In the genomic region with DNA sequence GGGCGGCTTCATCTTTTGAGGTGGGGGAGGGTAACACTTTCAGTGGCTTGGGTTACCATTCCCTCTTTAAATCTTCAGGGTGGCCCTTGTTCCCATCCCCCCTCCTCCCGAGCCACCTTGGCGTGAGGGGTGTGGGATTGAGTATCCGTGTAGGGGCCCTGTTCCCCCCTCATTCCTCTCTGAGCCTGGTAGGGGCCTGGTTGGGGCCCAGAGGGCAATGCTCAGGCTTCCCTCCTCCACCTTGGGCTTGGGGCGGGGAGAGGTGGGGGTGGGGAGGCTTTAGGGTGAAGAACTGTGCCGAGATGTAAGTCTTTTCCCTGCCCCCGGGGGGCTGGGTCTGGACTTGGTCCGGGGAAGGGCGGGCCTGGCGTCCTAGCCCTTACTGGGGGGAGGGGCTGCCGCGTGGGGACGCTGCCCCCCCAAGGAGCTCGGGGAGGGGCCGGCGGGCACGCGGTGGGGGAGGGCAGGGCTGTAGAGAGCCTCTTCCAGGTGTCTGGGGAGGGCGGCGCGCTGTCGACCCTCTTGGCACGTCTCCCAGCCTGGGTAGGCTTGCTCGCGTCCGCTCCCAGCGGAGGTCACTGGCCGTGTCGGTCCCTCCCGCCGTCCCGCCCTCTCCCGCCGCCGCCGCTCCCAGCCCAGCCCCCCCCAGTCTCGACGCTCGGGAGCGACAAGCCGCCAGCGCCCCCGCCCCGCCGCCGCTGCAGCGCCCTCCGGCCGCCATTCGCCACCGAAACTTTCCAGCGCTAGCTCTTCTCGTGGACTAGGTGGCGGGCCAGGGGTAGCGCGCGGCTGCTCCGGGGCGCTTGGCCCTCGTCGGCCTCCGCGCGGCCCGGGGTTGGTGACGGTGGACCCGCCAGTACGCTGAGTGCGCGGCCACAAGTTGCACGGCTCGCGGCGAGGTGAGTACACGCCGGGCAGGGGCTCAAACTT, we compare ENCODE assay signal across 8 mouse cellular contexts. TPM values are rescaled to one million over a fixed set of nuclear protein-coding genes. Genes with fewer than 3 reads are reported as not detected.
DNase-seq lines count a peak whose midpoint lies in the region; ATAC-seq and TF ChIP-seq lines count a peak whose summit lies in the region.

A gene (plus strand): TSS at position 643 of the 930 bp plus-strand sequence.

- peaks cover 5% of the 10 kb centered on the region; the same call in 1 of the 2 replicates for H3K4me1 ChIP-seq in hindbrain, embryonic 16.5 days (ENCODE audit: control insufficient read depth, insufficient read depth, low read depth, low read length)

- intact Hi-C loops in gastrocnemius, adult 2 months (cut with DNase I) = loop anchor here (2.0 to 5.0 kb wide), 2 partner anchors 72 to 128 kb away; no protein-coding TSS in a partner anchor
- intact Hi-C loops in left cerebral cortex, postnatal 10 days (cut with DNase I) = loop anchor here (2.0 to 5.0 kb wide), 2 partner anchors 128 to 718 kb away; no protein-coding TSS in a partner anchor

- H3K27ac ChIP-seq in gastrocnemius, adult 2 months = peak within 1 kb of the TSS; percentile 94
- peak within 1 kb of the TSS; percentile 93 for H3K27ac ChIP-seq in hindbrain, embryonic 16.5 days (ENCODE audit: low read depth, low read length)

- H3K9ac ChIP-seq in hindbrain, embryonic 16.5 days (ENCODE audit: low read depth, low read length) = peak within 1 kb of the TSS; percentile 78

- H3K4me3 ChIP-seq in gastrocnemius, adult 2 months = peak within 1 kb of the TSS; percentile 90
- peak within 1 kb of the TSS; percentile 66 for H3K4me3 ChIP-seq in hindbrain, embryonic 16.5 days (ENCODE audit: low read length)

- H3K4me2 ChIP-seq in hindbrain, embryonic 16.5 days (ENCODE audit: low read length) = peak within 1 kb of the TSS; percentile 63

- DNase-seq in T-cell, adult 2 months (ENCODE audit: low spot score) = peak; percentile 35
- peak; percentile 69 to 80 for DNase-seq in cerebellum, postnatal 25 days
- peak; percentile 87 for DNase-seq in gastrocnemius, adult 2 months
- peak; percentile 56 to 89 for DNase-seq in left cerebral cortex, postnatal 10 days (ENCODE audit: extremely low spot score in 1 of 2, low spot score in 2 of 2)
- DNase-seq in right cerebral cortex, postnatal 14 days = peak; percentile 72
- peak; percentile 47 to 63 for DNase-seq in urinary bladder, postnatal 36 days (ENCODE audit: low spot score in 2 of 2)

- peaks cover 3% of the 10 kb centered on the region; the same call in 1 of the 2 replicates for H3K9me3 ChIP-seq in hindbrain, embryonic 16.5 days (ENCODE audit: control insufficient read depth, low read length)

- no peaks in the 10 kb centered on the region for H3K36me3 ChIP-seq in hindbrain, embryonic 16.5 days (ENCODE audit: control insufficient read depth, insufficient read depth, low read length)

- H3K27me3 ChIP-seq in hindbrain, embryonic 16.5 days (replicated peaks; ENCODE audit: control insufficient read depth, insufficient read depth, low read length) = no peaks in the 10 kb centered on the region

- peak; percentile 73 for ATAC-seq in hindbrain, embryonic 16.5 days
- peak; percentile 54 for ATAC-seq in megakaryocyte progenitor cell, adult 5-6 weeks (replicated peaks; ENCODE audit: poor library complexity)

- 14% methylated on average over 44 of the region's 76 CpGs for WGBS in hindbrain, embryonic 16.5 days

- peak; percentile 47 for TF ChIP-seq CTCF in gastrocnemius, adult 2 months (IDR thresholded peaks at IDR 0.05)

RNA-seq across cellular contexts. Expression of the gene that starts here (rescaled TPM):
- total RNA-seq in gastrocnemius, adult 2 months (2021) = 10 to 100 TPM in 1 of 2 experiments, 1 to 10 TPM in 1; 9.7 to 12.5 TPM
- polyA plus RNA-seq in hindbrain, embryonic 16.5 days (2015; fragmentation: Nextera tagmentation; extraction: Ambion mirVana) = 39.1 and 41.7 TPM in 2 replicates
- total RNA-seq in left cerebral cortex, postnatal 10 days (2021) = 10 to 100 TPM; 53.0 to 55.7 TPM
- 52.2 and 57.8 TPM in 2 replicates for total RNA-seq in megakaryocyte progenitor cell, adult 5-6 weeks (2015)
- total RNA-seq in megakaryocyte progenitor cell, adult 5-6 weeks (2017) = 24.7 and 33.8 TPM in 2 replicates

Comparison
In these comparisons a context has a peak if more than half of its experiments do, and no peak if none do; other contexts are left out.
1. Peak in every context shown above with its lines: DNase-seq, ATAC-seq, H3K4me3 ChIP-seq and H3K27ac ChIP-seq.
2. DNase-seq: peak in every context shown above with its lines; median percentile 87 in gastrocnemius, adult 2 months; 74 in cerebellum, postnatal 25 days; 72 in left cerebral cortex, postnatal 10 days; 72 in right cerebral cortex, postnatal 14 days; 55 in urinary bladder, postnatal 36 days; 35 in T-cell, adult 2 months.